Mouse (Mus musculus) liver, embryonic 18 days (tissue): ENCODE data around the gene Itga10. TPM values are rescaled to one million over a fixed set of nuclear protein-coding genes. Genes with fewer than 3 reads are reported as not detected.

Experiments
- polyA plus RNA-seq: library from polyadenylated mRNA; depleted of rRNA; stranded (reverse); fragments of >200 nt; gene quantifications from 2 replicates; pipeline ENCODE4 v1.2.3, GENCODE M21; 2012; rRNA removed

Itga10 gene
- 0.61 TPM in 2 replicates for polyA plus RNA-seq

DNA sequence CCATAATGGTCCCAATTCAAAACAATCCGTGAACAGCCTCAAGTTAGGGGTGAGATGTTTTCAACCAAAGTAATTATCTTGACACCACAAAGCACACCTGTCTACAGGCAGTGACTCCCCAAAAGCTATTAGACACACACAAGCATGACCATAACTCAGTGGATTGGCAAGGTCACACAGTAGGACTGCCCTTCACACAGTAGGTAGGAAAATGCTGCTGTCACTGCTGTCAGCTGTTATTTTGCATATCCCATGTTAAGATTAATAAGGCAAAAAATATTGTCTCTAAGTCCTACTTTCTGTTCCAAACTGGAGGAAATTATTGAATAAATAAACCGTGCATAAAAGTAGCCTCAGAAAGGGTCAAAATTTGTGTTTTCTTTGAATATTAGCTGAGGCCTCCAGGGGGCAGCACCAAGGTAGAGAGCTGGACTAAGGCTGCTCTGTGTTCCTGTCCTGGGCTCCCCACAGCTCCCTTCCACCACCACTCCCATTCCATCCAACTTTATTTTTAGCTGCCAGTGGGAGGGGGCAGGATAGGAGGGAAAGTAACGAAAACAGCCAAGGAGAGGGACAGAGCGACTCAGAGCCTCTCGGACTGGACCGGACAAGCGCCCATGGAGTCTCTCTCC is at the start of gene Itga10:
Itga10 (plus strand) TSS at position 567 of the 632 bp plus-strand sequence.

DNA sequence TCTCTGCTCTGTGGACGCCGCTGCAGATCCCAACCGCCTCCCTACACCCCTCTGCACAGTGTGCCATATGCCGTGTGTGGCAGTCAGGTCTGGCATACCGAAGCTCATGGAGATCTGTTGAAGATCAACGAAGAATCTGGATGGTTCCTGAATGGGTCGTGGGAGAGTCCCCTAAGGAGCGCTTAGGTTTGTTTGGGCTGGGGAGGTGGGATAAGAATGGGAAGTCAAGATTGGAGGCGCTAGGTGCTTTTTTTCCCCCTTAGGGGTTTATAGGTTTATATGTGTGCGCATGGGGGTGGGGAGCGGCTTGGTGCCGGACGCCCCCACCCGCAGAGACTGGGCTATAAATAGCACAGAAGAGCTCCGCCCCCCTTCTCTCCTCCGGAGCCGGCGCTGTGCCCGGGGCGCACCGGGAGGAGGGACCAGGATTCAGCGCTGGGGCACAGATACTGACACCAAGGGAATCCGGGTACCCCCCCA is 49.1 kb upstream of the Itga10 start, which contains the start of gene Ankrd34a:
Ankrd34a (plus strand) TSS at position 409 of the 480 bp plus-strand sequence.

DNA sequence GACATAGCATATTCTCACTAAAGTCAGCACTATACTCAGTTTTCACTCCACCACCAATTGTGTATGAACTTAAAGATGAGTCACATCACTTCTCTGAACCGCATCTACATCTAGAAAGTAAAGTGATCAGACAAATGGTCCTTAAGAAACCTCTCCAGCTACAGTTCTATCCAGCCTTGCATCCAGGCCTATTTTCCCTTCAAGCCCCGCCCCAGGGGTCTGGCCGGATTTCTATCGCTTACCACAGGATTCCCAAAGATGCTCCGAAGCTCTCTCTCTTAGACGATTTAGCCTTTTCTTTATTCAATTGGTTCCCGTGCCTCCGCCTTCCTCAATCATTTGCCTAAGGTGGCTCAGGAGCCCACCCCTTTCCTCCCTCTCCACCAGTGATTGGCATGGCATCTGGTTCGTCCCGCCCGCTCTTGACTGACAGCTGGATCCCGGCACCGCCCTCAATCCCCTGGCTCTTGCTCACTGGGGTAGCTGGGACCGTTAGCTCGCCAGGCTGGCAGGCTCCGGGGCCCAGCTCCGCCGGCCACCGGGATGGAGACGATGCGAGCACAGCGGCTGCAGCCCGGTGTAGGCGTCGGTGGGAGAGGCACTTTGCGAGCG is 44.6 kb upstream of the Itga10 start, which contains the start of gene Lix1l:
Lix1l (plus strand) TSS at position 511 of the 612 bp plus-strand sequence.

DNA sequence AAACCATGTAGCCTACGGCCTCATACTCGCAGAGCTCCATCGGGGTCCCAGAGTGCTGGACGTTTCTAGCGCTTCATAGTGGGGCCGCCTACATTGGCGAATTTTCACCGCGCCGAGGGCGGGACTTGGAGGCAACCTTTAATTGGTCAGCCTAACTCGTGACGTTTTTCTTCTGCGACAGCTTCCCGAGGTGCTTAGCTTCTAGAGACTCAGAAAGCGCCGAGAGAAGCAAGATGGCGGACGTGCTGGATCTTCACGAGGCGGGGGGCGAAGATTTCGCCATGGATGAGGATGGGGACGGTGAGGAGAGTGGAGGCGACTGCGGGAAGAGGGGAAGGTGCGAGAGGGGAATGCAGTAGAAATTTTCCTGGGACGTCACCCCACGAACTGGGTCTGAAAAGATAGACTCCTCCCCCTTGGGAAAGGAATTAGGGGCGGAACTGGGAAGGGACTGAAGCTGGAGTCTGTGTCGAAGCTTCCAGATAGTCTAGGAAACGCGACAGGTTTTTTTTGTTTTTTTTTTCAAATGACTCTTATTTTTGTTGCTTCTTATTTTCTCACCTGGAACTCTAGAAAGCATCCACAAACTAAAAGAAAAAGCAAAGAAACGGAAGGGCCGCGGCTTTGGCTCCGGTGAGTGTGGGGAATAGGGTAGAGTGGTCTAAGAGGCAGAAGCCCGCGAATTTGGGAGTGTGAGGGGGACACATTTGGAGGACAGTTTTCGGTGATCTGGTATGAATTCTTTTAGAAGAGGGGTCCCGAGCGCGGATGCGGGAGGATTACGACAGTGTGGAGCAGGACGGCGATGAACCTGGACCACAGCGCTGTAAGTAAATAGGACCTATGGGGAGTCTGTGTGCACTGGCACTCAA is 15.4 kb upstream of the Itga10 start, which contains the start of gene Rbm8a:
Rbm8a (plus strand) TSS at position 205 of the 872 bp plus-strand sequence.

DNA sequence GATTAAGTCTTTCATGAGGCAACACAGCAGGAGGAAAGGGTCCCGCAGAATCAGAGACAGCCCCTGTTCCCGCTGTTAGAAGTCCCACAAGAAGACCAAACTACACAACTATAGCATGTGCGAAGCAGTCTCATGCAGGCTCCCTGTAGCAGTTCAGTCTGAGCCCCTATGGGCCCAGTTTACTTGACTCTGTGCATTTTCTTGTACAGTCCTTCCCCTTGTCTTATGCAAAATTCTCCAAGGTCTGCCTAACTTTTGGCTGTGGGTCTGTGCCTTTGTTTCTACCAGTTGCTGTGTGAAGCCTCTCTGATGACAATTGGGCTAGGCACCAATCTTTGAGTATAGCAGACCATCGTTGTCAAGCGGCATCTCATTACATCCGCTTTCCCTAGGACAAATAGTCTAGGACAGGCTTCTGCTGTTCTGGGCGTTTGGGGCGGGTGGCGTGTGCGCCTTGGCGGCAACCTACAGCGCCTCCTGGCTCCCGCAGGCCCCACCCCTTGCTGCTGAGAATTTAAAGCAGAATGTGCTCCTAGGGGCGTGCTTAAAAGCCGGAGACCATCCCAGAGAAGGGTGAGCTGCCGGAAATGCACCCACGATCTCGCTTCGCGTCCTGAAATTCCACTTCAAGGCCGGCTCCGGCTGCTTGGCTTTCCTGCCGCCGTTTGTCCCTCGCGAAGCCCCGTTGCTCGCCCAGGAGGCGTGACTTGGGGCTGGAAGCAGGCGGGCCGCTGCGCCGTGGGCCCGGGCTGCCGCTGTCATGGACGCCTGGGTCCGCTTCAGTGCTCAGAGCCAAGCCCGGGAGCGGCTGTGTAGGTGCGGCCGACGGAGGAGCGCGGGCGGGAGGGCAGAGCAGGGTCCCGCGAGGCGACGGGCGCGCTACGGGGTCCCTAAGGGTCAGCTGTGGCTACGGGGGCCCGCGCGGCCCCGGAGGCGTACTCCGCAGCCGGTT is 10.2 kb upstream of the Itga10 start, which contains the start of the genes Pex11b and Gm42957:
Pex11b (plus strand) TSS at position 449 of the 952 bp plus-strand sequence.
Gm42957 (plus strand) TSS at position 547 of the 952 bp plus-strand sequence.

DNA sequence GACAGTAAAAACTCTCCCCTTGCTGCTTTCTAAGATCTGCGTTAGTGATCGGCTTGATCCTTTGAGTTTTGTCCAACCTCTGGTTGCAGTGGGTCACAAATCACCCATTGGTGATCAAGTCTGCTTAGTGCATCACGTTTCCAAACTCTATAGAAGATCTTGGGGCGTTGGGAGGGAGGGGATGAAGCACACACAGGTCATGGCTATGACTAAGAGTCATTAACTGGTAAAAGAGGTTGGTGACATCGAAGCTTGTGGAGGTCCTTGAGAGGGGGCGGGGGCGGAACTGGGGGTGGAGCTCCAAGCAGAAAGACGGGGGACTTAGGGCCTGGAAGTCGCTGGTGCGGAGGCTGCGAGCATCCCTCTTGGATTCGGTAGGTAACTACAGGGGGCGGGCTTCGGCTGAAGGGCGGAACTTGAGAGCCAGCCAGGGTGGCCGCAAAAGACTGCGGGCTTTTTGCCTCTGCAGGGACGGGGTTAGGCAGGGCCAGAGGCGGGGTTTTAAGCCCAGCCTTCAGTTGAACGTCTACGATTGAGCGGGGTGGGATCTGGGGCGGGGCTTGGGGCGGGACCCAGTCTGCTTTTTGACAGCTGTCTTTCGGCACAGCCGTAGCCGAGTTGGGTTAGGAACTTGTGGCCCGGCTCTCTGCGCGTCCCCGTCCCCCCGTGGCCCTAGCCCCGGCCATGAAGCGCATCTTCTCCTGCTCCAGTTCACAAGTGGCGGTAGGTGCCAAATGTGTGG is 24.5 kb downstream of the Itga10 start, which contains the start of gene Ankrd35:
Ankrd35 (plus strand) TSS at position 405 of the 742 bp plus-strand sequence.

DNA sequence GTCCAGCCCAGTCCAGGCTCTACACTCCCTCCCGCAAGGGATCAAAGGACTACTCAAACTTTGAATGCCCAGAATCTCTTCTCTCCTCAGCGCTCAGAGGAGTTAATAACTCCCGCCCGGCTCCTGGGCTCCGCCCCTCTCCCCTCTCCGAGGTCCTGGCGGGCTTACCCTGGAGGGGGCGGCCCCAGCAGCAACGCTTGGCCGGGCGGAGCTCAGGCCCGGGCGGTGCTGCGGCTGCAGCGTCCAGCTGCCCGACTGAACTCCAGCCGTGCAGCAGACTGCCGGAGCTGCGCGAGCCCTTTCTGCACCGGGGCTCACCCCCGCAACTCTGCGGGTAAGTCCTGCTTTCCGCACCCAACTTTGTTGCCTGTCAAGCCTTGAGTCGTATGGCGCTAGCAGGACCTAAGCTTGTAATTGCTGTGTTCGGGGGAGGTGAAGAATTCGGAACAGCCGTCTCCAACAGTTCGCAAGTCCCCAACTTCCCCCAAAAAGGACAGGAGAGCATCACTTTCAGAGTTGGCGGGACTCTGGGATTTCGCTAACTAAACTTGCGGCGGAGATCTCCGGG is 50.9 kb downstream of the Itga10 start, which contains the start of gene Pias3:
Pias3 (plus strand) TSS at position 187 of the 568 bp plus-strand sequence.

GRCm38 (mm10) chr3:96707903-96708683 is 62.7 kb downstream of the Itga10 start, which contains the start of gene Nudt17:
Nudt17 (minus strand) TSS chr3:96708562.

Other genes with a start within 250 kb of the Itga10 start
- 0.05 and 0.07 TPM in 2 replicates for gene BC107364, start 193.3 kb upstream of the Itga10 start, polyA plus RNA-seq
- 40.3 and 47.5 TPM in 2 replicates for gene Hfe2, start 120.4 kb upstream of the Itga10 start, polyA plus RNA-seq
- 144 and 281 TPM in 2 replicates for gene Txnip, start 87.6 kb upstream of the Itga10 start, polyA plus RNA-seq
- gene Gm16253, start 68.6 kb upstream of the Itga10 start, polyA plus RNA-seq = not detected in 2 replicates
- gene Polr3gl, start 51.4 kb upstream of the Itga10 start, polyA plus RNA-seq = 19.6 and 26.1 TPM in 2 replicates
- gene Ankrd34a, start 48.9 kb upstream of the Itga10 start, polyA plus RNA-seq = 0.03 and 0.04 TPM in 2 replicates
- gene Lix1l, start 44.4 kb upstream of the Itga10 start, polyA plus RNA-seq = 3.6 and 3.8 TPM in 2 replicates
- gene Rbm8a, start 15.7 kb upstream of the Itga10 start, polyA plus RNA-seq = 18.6 and 20.5 TPM in 2 replicates
- 16.6 and 17.3 TPM in 2 replicates for gene Pex11b, start 10.2 kb upstream of the Itga10 start, polyA plus RNA-seq
- gene Gm42957, start 10.1 kb upstream of the Itga10 start, polyA plus RNA-seq = 0.01 and 0.04 TPM in 2 replicates
- gene Ankrd35, start 24.5 kb downstream of the Itga10 start, polyA plus RNA-seq = 0.34 and 0.50 TPM in 2 replicates
- gene Pias3, start 50.8 kb downstream of the Itga10 start, polyA plus RNA-seq = 5.5 and 6.9 TPM in 2 replicates
- gene Nudt17, start 63.0 kb downstream of the Itga10 start, polyA plus RNA-seq = 0.32 and 0.43 TPM in 2 replicates
- gene Polr3c, start 82.0 kb downstream of the Itga10 start, polyA plus RNA-seq = 18.6 and 20.2 TPM in 2 replicates
- 14.4 and 15.0 TPM in 2 replicates for gene Rnf115, start 82.1 kb downstream of the Itga10 start, polyA plus RNA-seq
- 32.2 and 37.5 TPM in 2 replicates for gene Pdzk1, start 183.7 kb downstream of the Itga10 start, polyA plus RNA-seq
- gene Cd160, start 183.8 kb downstream of the Itga10 start, polyA plus RNA-seq = 0.31 and 0.60 TPM in 2 replicates